Mouse (Mus musculus) small intestine, adult 10 weeks (tissue): Measurements from ENCODE around the gene 1190002N15Rik. TPM values are rescaled to one million over a fixed set of nuclear protein-coding genes. Genes with fewer than 3 reads are reported as not detected.

ENCODE experiments used
- polyA plus RNA-seq: library from polyadenylated mRNA; stranded (reverse); fragments of 350-450 nt; fragmentation: Illumina TruSeq; extraction: RNeasy Lipid Tissue Mini Kit (QIAGEN cat#74804); gene quantifications from one replicate; pipeline ENCODE4 v1.2.3, GENCODE M21; 2014; ENCODE audit warnings: low replicate concordance

The 1190002N15Rik gene
- 126 TPM for polyA plus RNA-seq

GRCm38 (mm10) chr9:94537970-94538822 is at the start of gene 1190002N15Rik:
Gene 1190002N15Rik (minus strand): TSS chr9:94538081.

Other genes starting within 250 kb of the 1190002N15Rik start
- 3.8 TPM for gene Slc9a9, start 131.8 kb upstream of the 1190002N15Rik start, polyA plus RNA-seq